Mouse (Mus musculus): ENCODE results near the gene Fbxo22. TPM values are rescaled to one million over a fixed set of nuclear protein-coding genes. Genes with fewer than 3 reads are reported as not detected.

Gene Fbxo22
- polyA plus RNA-seq (2016; fragmentation: Nextera tagmentation; extraction: Ambion mirVana) = 72.0 and 74.3 TPM in 2 replicates

- Histone ChIP-seq H3K36me3 (peaks cover 38% of the 10 kb centered on the region), H3K9me3 (replicated peaks) (no peaks in the 10 kb centered on the region), H3K27me3 (ENCODE audit: low read depth, poor library complexity, severe bottlenecking) (no peaks in the 10 kb centered on the region), H3K27ac (peak within 1 kb of the TSS; percentile 95), H3K4me1 (peaks cover 29% of the 10 kb centered on the region), H3K4me3 (peak within 1 kb of the TSS; percentile 91)
- under 1% methylated on average over 65 of the region's 65 CpGs for WGBS
- DNase-seq (ENCODE audit: low spot score) = peak; percentile 96
Measured at GRCm38 (mm10) chr9:55208790-55209481, at the start of gene Fbxo22. Gene Fbxo22 (plus strand): TSS chr9:55208925.

DNA sequence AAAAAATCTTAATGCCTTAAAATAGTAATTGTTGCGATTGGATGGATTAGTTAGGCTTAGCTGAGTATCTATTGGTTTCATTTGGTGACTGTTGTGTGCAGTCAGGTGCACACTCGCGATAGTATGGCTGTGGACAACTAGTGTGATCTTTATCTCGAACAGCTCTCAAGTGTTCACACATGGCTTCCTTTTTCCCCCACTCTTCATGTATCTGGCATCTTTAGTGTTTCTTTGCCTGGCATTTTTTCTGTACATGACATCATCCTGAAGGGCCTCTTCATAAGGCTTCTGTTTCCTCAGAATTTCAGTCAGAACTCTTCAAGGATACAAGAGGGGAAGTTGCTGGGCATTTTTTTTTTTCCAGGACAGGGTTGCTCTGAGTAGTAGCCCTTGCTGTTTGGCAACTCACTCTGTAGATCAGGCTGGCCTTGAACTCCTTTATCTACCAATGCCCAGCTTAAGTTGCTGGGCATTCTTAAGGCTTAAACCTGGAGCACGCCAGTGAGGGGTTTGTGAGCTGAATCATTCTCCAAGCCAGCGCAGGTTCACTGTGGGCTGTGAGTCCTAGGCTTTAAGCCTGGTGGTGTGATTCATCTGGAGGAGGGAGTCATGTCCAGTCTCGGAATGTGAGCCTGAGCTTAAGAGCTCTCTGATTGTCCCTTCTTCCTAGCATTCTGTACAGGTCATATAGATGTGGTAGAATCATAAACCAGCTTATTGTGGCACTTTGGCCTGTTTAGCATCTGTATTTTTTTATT is 37.9 kb upstream of the Fbxo22 start:
- 87% methylated on average over 7 of the region's 7 CpGs for WGBS
- Histone ChIP-seq H3K27ac (no peak overlapping the region), H3K27me3 (ENCODE audit: low read depth, poor library complexity, severe bottlenecking) (no peaks in the 10 kb centered on the region), H3K36me3 (peaks cover 40% of the 10 kb centered on the region), H3K4me1 (no peaks in the 10 kb centered on the region), H3K4me3 (no peak overlapping the region), H3K9me3 (replicated peaks) (no peaks in the 10 kb centered on the region)
- DNase-seq (ENCODE audit: low spot score) = no peak

- 94% methylated on average over 1 of the region's 1 CpGs for WGBS
Measured at GRCm38 (mm10) chr9:55172195-55172685, 36.5 kb upstream of the Fbxo22 start.

GRCm38 (mm10) chr9:55174235-55174634 is 34.5 kb upstream of the Fbxo22 start:
- WGBS = 89% methylated on average over 2 of the region's 2 CpGs
- no peak for DNase-seq (ENCODE audit: low spot score)
- no peaks in the 10 kb centered on the region for H3K4me1 ChIP-seq
- no peaks in the 10 kb centered on the region for H3K27me3 ChIP-seq (ENCODE audit: low read depth, poor library complexity, severe bottlenecking)
- no peaks in the 10 kb centered on the region for H3K9me3 ChIP-seq (replicated peaks)
- peaks cover 26% of the 10 kb centered on the region for H3K36me3 ChIP-seq
- no peak overlapping the region for H3K4me3 ChIP-seq
- no peak overlapping the region for H3K27ac ChIP-seq

More at GRCm38 (mm10) chr9:55172195-55172685, 36.5 kb upstream of the Fbxo22 start:
- Histone ChIP-seq H3K4me1 (no peaks in the 10 kb centered on the region), H3K4me3 (no peak overlapping the region), H3K9me3 (replicated peaks) (no peaks in the 10 kb centered on the region), H3K36me3 (peaks cover 36% of the 10 kb centered on the region), H3K27me3 (ENCODE audit: low read depth, poor library complexity, severe bottlenecking) (no peaks in the 10 kb centered on the region), H3K27ac (no peak overlapping the region)
- DNase-seq (ENCODE audit: low spot score) = no peak

GRCm38 (mm10) chr9:55195876-55196275 is 12.8 kb upstream of the Fbxo22 start:
- 95% methylated on average over 3 of the region's 3 CpGs for WGBS
- no peaks in the 10 kb centered on the region for H3K4me1 ChIP-seq
- H3K4me3 ChIP-seq = no peak overlapping the region
- H3K27me3 ChIP-seq (ENCODE audit: low read depth, poor library complexity, severe bottlenecking) = no peaks in the 10 kb centered on the region
- peaks cover 45% of the 10 kb centered on the region for H3K36me3 ChIP-seq
- H3K9me3 ChIP-seq (replicated peaks) = no peaks in the 10 kb centered on the region
- H3K27ac ChIP-seq = no peak overlapping the region
- DNase-seq (ENCODE audit: low spot score) = no peak

GRCm38 (mm10) chr9:55198260-55198659 is 10.5 kb upstream of the Fbxo22 start:
- DNase-seq (ENCODE audit: low spot score) = no peak
- WGBS = 95% methylated on average over 1 of the region's 1 CpGs
- Histone ChIP-seq H3K36me3 (peaks cover 45% of the 10 kb centered on the region), H3K4me1 (no peaks in the 10 kb centered on the region), H3K4me3 (no peak overlapping the region), H3K9me3 (replicated peaks) (no peaks in the 10 kb centered on the region), H3K27me3 (ENCODE audit: low read depth, poor library complexity, severe bottlenecking) (no peaks in the 10 kb centered on the region), H3K27ac (no peak overlapping the region)

DNA sequence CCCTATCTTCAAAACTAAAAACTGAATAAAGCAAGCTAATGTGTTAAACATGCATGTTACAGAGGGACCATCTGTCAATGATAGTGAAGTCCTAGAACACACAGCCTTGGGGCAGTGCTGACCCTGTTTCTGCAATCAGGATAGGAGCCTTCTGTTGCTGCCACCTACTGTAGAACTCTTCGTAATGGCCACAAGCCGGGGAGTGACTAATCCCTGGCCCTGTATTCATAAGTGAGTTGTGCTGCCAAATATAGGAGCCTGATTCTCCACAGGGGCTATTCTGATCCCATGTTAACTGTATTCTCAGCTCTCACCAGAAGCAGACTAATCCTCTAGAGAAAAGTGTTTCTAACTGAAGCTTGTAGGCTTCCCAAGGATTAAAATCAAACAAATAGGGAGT is 9.4 kb upstream of the Fbxo22 start:
- 93% methylated on average over 2 of the region's 2 CpGs for WGBS
- Histone ChIP-seq H3K27me3 (ENCODE audit: low read depth, poor library complexity, severe bottlenecking) (no peaks in the 10 kb centered on the region), H3K4me3 (no peak overlapping the region), H3K36me3 (peaks cover 45% of the 10 kb centered on the region), H3K9me3 (replicated peaks) (no peaks in the 10 kb centered on the region), H3K27ac (no peak overlapping the region), H3K4me1 (no peaks in the 10 kb centered on the region)
- DNase-seq (ENCODE audit: low spot score) = no peak

DNA sequence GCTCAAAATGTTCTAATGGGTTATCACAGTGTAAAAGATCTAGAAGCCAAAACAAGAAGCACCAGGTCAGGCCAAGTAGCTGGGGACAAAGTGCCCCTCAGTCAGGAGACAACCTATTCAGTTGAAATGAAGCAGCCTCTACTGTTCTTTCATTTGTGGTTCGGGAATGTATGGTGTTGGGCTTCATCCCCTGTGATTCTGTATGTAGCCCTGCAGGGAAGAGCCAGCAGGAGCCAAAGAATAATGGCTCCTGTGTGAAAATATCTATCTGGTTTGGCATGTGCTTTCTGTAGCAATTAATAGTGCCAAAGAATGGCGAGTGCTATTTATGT is 301 bp upstream of the Fbxo22 start:
- no peaks in the 10 kb centered on the region for H3K27me3 ChIP-seq (ENCODE audit: low read depth, poor library complexity, severe bottlenecking)
- H3K27ac ChIP-seq = peak overlapping the region; percentile 95
- no peaks in the 10 kb centered on the region for H3K9me3 ChIP-seq (replicated peaks)
- peaks cover 29% of the 10 kb centered on the region for H3K4me1 ChIP-seq
- peak overlapping the region; percentile 91 for H3K4me3 ChIP-seq
- 4% methylated on average over 2 of the region's 2 CpGs for WGBS
- H3K36me3 ChIP-seq = peaks cover 34% of the 10 kb centered on the region
- no peak for DNase-seq (ENCODE audit: low spot score)

DNA sequence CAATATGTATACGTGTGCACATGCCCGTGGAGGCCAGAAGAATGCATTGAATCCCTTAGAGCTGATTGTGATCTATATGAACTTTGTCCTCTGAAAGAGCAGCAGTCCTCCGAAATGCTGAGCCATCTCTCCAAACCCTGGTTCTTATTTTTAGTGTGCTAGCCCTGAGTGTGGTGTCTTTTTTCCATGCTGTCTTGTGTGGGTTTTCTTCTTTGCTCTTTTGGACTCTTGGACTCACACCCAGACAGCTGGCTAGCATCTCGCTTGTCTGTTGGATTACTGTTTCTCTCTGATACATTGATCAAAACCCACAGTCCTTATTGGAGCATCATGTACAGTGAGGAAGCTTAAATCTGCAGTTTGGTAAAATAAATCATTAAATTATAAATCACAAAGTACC is 2.9 kb downstream of the Fbxo22 start:
- H3K36me3 ChIP-seq = peaks cover 49% of the 10 kb centered on the region
- WGBS = 96% methylated on average over 4 of the region's 4 CpGs
- no peak for DNase-seq (ENCODE audit: low spot score)
- H3K4me1 ChIP-seq = peaks cover 29% of the 10 kb centered on the region
- H3K27ac ChIP-seq = no peak overlapping the region
- H3K4me3 ChIP-seq = no peak overlapping the region
- no peaks in the 10 kb centered on the region for H3K9me3 ChIP-seq (replicated peaks)
- H3K27me3 ChIP-seq (ENCODE audit: low read depth, poor library complexity, severe bottlenecking) = no peaks in the 10 kb centered on the region

- H3K36me3 ChIP-seq = peaks cover 67% of the 10 kb centered on the region
- no peak overlapping the region for H3K4me3 ChIP-seq
- no peaks in the 10 kb centered on the region for H3K27me3 ChIP-seq (ENCODE audit: low read depth, poor library complexity, severe bottlenecking)
- WGBS = 93% methylated on average over 1 of the region's 1 CpGs
- H3K27ac ChIP-seq = no peak overlapping the region
- DNase-seq (ENCODE audit: low spot score) = no peak
- H3K4me1 ChIP-seq = peaks cover 23% of the 10 kb centered on the region
- no peaks in the 10 kb centered on the region for H3K9me3 ChIP-seq (replicated peaks)
Measured at GRCm38 (mm10) chr9:55213396-55213795, 4.7 kb downstream of the Fbxo22 start.

DNA sequence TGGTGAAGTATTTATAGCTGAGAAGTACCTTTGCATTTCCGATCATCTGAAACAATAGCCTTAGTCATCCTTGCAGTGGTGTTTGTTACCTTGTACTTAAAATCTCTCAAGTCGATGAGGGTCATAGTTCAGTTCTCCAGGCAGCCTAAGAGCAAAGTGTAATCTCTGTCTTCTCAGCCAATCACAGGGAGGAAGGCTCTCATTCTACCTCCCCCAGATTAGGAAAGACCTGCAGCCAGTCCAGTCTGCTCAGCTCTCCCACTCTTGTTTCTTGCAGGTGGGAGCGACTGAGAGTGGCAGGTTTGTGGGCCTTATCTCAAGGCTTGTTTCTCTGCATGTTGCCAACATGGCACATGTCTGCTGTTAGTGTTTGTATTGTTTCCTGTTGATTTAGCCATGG is 6.3 kb downstream of the Fbxo22 start:
- Histone ChIP-seq H3K27me3 (ENCODE audit: low read depth, poor library complexity, severe bottlenecking) (no peaks in the 10 kb centered on the region), H3K9me3 (replicated peaks) (no peaks in the 10 kb centered on the region), H3K4me1 (peaks cover 10% of the 10 kb centered on the region), H3K27ac (no peak overlapping the region), H3K36me3 (peaks cover 84% of the 10 kb centered on the region), H3K4me3 (no peak overlapping the region)
- no peak for DNase-seq (ENCODE audit: low spot score)
- 93% methylated on average over 3 of the region's 3 CpGs for WGBS

DNA sequence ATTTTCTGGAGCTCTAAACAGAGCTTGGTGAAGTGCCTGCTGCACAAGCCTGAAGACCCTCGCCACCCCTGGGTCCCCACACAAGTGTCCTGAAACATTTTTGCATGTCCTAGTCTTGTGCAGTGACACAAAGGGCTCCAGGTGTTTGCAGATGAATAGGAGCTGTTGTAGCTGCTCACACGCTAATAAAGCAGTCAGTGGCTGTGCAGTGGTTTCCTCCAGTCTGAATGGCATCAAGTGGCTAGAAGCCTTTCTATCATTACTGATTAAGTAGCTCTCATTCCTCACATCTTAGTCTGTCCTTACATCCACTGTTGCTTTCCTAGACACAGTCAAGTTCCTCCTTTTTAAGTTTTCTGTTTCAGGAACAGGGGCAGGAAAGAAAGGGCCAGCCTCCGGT is 6.9 kb downstream of the Fbxo22 start:
- no peak overlapping the region for H3K27ac ChIP-seq
- no peaks in the 10 kb centered on the region for H3K9me3 ChIP-seq (replicated peaks)
- DNase-seq (ENCODE audit: low spot score) = no peak
- 92% methylated on average over 3 of the region's 3 CpGs for WGBS
- H3K27me3 ChIP-seq (ENCODE audit: low read depth, poor library complexity, severe bottlenecking) = no peaks in the 10 kb centered on the region
- no peak overlapping the region for H3K4me3 ChIP-seq
- peaks cover 6% of the 10 kb centered on the region; the same call in 1 of the 2 replicates for H3K4me1 ChIP-seq
- H3K36me3 ChIP-seq = peaks cover 90% of the 10 kb centered on the region

GRCm38 (mm10) chr9:55216078-55216477 is 7.4 kb downstream of the Fbxo22 start:
- H3K27ac ChIP-seq = no peak overlapping the region
- H3K9me3 ChIP-seq (replicated peaks) = no peaks in the 10 kb centered on the region
- no peak for DNase-seq (ENCODE audit: low spot score)
- H3K4me3 ChIP-seq = no peak overlapping the region
- peaks cover 5% of the 10 kb centered on the region; the same call in 1 of the 2 replicates for H3K4me1 ChIP-seq
- WGBS = 91% methylated on average over 2 of the region's 2 CpGs
- H3K36me3 ChIP-seq = peaks cover 92% of the 10 kb centered on the region
- H3K27me3 ChIP-seq (ENCODE audit: low read depth, poor library complexity, severe bottlenecking) = no peaks in the 10 kb centered on the region

Data from limb, embryonic 10.5 days (tissue).